Mouse (Mus musculus) MEL (cell line): Measurements from ENCODE around the gene Dlec1.

Experiments
- GABPA ChIP-seq: IDR thresholded peaks from 2 replicates; pipeline ENCODE4 v1.6.1; 2012; ENCODE audit warnings: low read depth, mild to moderate bottlenecking, inconsistent platforms, low read length, improper control_type of control experiment, moderate library complexity
- MAFK ChIP-seq: IDR thresholded peaks from 2 replicates; pipeline ENCODE4 v1.6.1; 2011; ENCODE audit warnings: low read depth, mild to moderate bottlenecking, low read length, improper control_type of control experiment, borderline replicate concordance
- POLR2AphosphoS2 ChIP-seq: IDR thresholded peaks from 2 replicates; pipeline ENCODE4 v1.6.1; 2011; ENCODE audit warnings: low read length, improper control_type of control experiment

- TF ChIP-seq GABPA (no peak), POLR2AphosphoS2 (no peak), MAFK (no peak)
Observed at GRCm38 (mm10) chr9:119149601-119150000, 47.3 kb downstream of the Dlec1 start.
